Mouse (Mus musculus) ES-Bruce4 (cell line): ENCODE measurements around the gene Igf1r.

Experiments used
- CTCF ChIP-seq: IDR thresholded peaks from one replicate; pipeline ENCODE4 v1.8.1; 2011; ENCODE audit warnings: low read depth, low read length
- EP300 ChIP-seq: IDR thresholded peaks from 2 replicates; pipeline ENCODE4 v1.6.1; 2011; ENCODE audit warnings: low read depth, low read length; ENCODE audit not compliant: insufficient read depth

- no peak for TF ChIP-seq EP300
- TF ChIP-seq CTCF: no peak
These were observed 229.4 kb downstream of the Igf1r start for GRCm38 (mm10) chr7:68182025-68182424.
